25 mouse cellular contexts compared by ENCODE assay signal in genomic region chr15:98812741-98813424, GRCm38 (mm10). TPM values are rescaled to one million over a fixed set of nuclear protein-coding genes. Genes with fewer than 3 reads are reported as not detected.
DNase-seq lines count a peak whose midpoint lies in the region; TF ChIP-seq lines count a peak whose summit lies in the region.
"Had no signal": no experiment of that assay in that cellular context is flagged by ENCODE, and none has a peak within 500 bp of the region (broad histone marks: within the 10 kb centered on the region; RNA-seq: fewer than 3 reads in every experiment).

No protein-coding gene starts in this region.

- peaks cover 31% of the 10 kb centered on the region for H3K4me1 ChIP-seq in olfactory bulb, adult 2 months (ENCODE audit: control insufficient read depth, insufficient read depth, low read length)

- peak overlapping the region; percentile 13 for H3K27ac ChIP-seq in olfactory bulb, adult 2 months (ENCODE audit: insufficient read depth, low read depth, low read length)
- H3K27ac ChIP-seq: forebrain, embryonic 15.5 days; heart, embryonic 10.5 days; hindbrain, postnatal 0 days; limb, embryonic 15.5 days; midbrain, embryonic 12.5 days; stomach, embryonic 15.5 days had no signal

- TF ChIP-seq POLR2A in olfactory bulb, adult 2 months (IDR thresholded peaks at IDR 0.05; ENCODE audit: insufficient read depth, low read depth, low read length): no peak

- WGBS in olfactory bulb, adult 2 months: 63% methylated on average over 20 of the region's 20 CpGs

- peak; percentile 88 for DNase-seq in right cerebral cortex, adult 18-20 months
- no peak for DNase-seq in right cerebral cortex, postnatal 4 days
- peak; percentile 93 for DNase-seq in layer of hippocampus, adult 9-11 months
- DNase-seq in thymus, postnatal 36 days: no peak
- DNase-seq in spleen, postnatal 14 days (ENCODE audit: low spot score in 2 of 2): no peak
- DNase-seq in gastrocnemius, postnatal 4 days (ENCODE audit: low spot score in 2 of 2): no peak
- DNase-seq: adrenal gland, adult 8-10 months; cerebellum, adult 2 months; gastrocnemius, postnatal 10 days; heart, postnatal 4 days; kidney, adult 2 months; lung, postnatal 36 days; thymus, postnatal 25 days had no signal

- no peak for TF ChIP-seq CTCF in olfactory bulb, adult 2 months (IDR thresholded peaks at IDR 0.05; ENCODE audit: insufficient read depth, low read depth, low read length)

- no peak overlapping the region for H3K4me3 ChIP-seq in olfactory bulb, adult 2 months (ENCODE audit: insufficient read depth, low read depth, low read length)
- H3K4me3 ChIP-seq: forebrain, embryonic 15.5 days; heart, embryonic 10.5 days; limb, embryonic 15.5 days; midbrain, embryonic 12.5 days; myocyte; stomach, embryonic 15.5 days had no signal

RNA-seq across cellular contexts. Expression of gene Ddn, which starts 3.6 kb away (rescaled TPM):
- polyA plus RNA-seq in olfactory bulb, adult 2 months (2012; ENCODE audit: insufficient read depth, insufficient read length, low replicate concordance, missing spikeins): 108 TPM in 1 of 2 replicates, not detected in the other
- 1 to 10 TPM; 1.8 TPM for total RNA-seq in gastrocnemius, postnatal 4 days (2021)
- polyA plus RNA-seq: heart, embryonic 10.5 days; liver, postnatal 0 days; small intestine, adult 2 months; stomach, embryonic 15.5 days had no signal

RNA-seq across cellular contexts. Expression of gene Prkag1, which starts 18.4 kb away (rescaled TPM):
- not detected in 2 replicates for polyA plus RNA-seq in olfactory bulb, adult 2 months (2012; ENCODE audit: insufficient read depth, insufficient read length, low replicate concordance, missing spikeins)
- 10 to 100 TPM; 42.8 to 42.9 TPM for total RNA-seq in gastrocnemius, postnatal 4 days (2021)

RNA-seq across cellular contexts. Expression of gene Wnt1, which starts 23.2 kb away (rescaled TPM):
- polyA plus RNA-seq in olfactory bulb, adult 2 months (2012; ENCODE audit: insufficient read depth, insufficient read length, low replicate concordance, missing spikeins): not detected in 2 replicates
- under 1 TPM; 0.15 to 0.21 TPM for total RNA-seq in gastrocnemius, postnatal 4 days (2021)
- total RNA-seq: adrenal gland, adult 8-10 months; ES-E14; gastrocnemius, postnatal 10 days; heart, postnatal 4 days had no signal
- polyA plus RNA-seq: cerebellum, adult 2 months; heart, embryonic 10.5 days; kidney, adult 2 months; large intestine, adult 2 months; liver, postnatal 0 days; small intestine, adult 2 months; stomach, embryonic 15.5 days had no signal

RNA-seq across cellular contexts. Expression of gene Wnt10b, which starts 34.9 kb away (rescaled TPM):
- not detected in 2 replicates for polyA plus RNA-seq in olfactory bulb, adult 2 months (2012; ENCODE audit: insufficient read depth, insufficient read length, low replicate concordance, missing spikeins)
- 1 to 10 TPM; 2.7 TPM for total RNA-seq in gastrocnemius, postnatal 4 days (2021)
- polyA plus RNA-seq: forebrain, embryonic 15.5 days; hindbrain, postnatal 0 days had no signal

RNA-seq across cellular contexts. Expression of gene Arf3, which starts 49.9 kb away (rescaled TPM):
- polyA plus RNA-seq in olfactory bulb, adult 2 months (2012; ENCODE audit: insufficient read depth, insufficient read length, low replicate concordance, missing spikeins): 167 TPM in 1 of 2 replicates, not detected in the other
- total RNA-seq in gastrocnemius, postnatal 4 days (2021): 10 to 100 TPM; 30.8 to 31.7 TPM

Comparison
In these comparisons a context has a peak if more than half of its experiments do, and no peak if none do; other contexts are left out.
1. DNase-seq: peak in right cerebral cortex, adult 18-20 months (single experiment) and layer of hippocampus, adult 9-11 months (single experiment); none in right cerebral cortex, postnatal 4 days (single experiment), thymus, postnatal 36 days (0 of 2), spleen, postnatal 14 days (0 of 2) and gastrocnemius, postnatal 4 days (0 of 2).